Mouse (Mus musculus): ENCODE data around the gene Npm3.
A peak's percentile ranks its signal among the peaks of the same experiment; 100 is the strongest.

Gene Npm3

GRCm38 (mm10) chr19:45749243-45750043 is at the start of gene Npm3:
Gene Npm3, minus strand, starts transcription at chr19:45749591.
- DNase-seq, result peak; percentile 91

DNA sequence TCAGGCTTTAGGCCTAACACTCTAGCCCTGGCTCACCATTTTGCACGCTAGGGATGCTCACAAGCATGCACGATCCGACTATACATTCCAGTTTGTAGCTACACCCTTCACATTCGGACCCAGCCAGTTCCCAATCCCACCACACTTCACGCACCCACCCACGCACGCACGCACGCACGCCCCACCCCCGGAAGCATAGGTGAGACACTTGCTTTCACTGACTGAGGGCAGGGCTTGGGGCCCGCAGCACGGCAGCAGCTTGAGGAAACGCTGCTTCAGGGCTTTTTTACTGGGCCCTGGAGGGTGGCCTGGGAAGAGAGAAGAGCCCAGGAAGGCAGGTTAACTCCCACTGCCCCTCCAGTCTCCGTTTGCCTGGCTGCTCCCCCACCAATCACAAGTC is 47.5 kb upstream of the Npm3 start:
- DNase-seq, result no peak

- peak; percentile 75 for DNase-seq
Measured at GRCm38 (mm10) chr19:45796061-45796556, 46.7 kb upstream of the Npm3 start.

DNA sequence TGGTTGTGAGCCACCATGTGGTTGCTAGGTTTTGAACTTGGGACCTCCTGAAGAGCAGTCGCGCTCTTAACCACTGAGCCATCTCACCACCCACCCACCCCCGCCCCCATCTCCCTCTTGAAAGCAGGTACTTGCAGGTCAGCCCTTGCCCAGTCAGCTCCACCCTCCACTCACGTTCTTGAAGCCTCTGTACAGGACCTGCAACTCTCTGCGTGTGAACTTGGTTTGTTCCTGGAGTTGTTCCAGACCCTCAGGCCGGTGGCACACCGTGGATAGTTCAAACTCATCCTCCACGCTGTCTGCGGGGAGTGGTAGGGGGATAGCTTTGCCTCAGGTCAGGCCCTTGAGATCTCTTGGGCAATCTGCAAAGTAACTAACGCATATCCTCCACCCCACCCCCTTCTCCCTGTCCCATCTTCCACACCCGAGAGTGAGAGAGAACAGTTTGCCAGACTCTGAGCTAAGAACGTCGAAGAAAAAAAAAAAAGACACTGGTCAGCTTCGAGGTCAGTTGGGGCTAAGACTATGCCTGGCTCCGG is 46.1 kb upstream of the Npm3 start:
- DNase-seq, result no peak

- no peak for DNase-seq
Measured at GRCm38 (mm10) chr19:45794718-45795117, 45.3 kb upstream of the Npm3 start.

GRCm38 (mm10) chr19:45792404-45792803 is 43.0 kb upstream of the Npm3 start:
- DNase-seq, result no peak

- DNase-seq, result peak; percentile 84
Measured at GRCm38 (mm10) chr19:45789888-45790874, 40.8 kb upstream of the Npm3 start.

GRCm38 (mm10) chr19:45789365-45789764 is 40.0 kb upstream of the Npm3 start:
- no peak for DNase-seq

- DNase-seq, result no peak
Measured at GRCm38 (mm10) chr19:45788337-45788736, 38.9 kb upstream of the Npm3 start.

DNA sequence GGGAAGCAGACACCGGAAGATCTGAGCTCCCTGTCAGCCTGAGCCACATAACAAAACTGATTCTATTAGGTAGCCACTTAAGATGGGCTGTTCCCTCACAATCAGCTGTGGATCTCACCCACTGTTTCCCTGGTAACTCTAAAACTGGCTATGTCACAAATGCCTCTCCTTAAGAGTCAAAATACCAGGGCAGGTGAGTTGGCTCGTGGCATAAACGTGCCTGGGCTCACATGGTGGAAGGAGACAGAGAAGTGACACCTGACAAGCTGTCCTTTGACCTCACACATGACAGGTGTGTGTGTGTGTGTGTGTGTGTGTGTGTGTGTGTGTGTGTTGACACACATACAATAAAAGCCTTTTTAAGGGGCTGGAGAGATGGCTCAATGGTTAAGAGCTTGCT is 38.1 kb upstream of the Npm3 start:
- no peak for DNase-seq

- no peak for DNase-seq
Measured at GRCm38 (mm10) chr19:45785470-45785869, 36.1 kb upstream of the Npm3 start.

- no peak for DNase-seq
Measured at GRCm38 (mm10) chr19:45783933-45784576, 34.7 kb upstream of the Npm3 start.

DNA sequence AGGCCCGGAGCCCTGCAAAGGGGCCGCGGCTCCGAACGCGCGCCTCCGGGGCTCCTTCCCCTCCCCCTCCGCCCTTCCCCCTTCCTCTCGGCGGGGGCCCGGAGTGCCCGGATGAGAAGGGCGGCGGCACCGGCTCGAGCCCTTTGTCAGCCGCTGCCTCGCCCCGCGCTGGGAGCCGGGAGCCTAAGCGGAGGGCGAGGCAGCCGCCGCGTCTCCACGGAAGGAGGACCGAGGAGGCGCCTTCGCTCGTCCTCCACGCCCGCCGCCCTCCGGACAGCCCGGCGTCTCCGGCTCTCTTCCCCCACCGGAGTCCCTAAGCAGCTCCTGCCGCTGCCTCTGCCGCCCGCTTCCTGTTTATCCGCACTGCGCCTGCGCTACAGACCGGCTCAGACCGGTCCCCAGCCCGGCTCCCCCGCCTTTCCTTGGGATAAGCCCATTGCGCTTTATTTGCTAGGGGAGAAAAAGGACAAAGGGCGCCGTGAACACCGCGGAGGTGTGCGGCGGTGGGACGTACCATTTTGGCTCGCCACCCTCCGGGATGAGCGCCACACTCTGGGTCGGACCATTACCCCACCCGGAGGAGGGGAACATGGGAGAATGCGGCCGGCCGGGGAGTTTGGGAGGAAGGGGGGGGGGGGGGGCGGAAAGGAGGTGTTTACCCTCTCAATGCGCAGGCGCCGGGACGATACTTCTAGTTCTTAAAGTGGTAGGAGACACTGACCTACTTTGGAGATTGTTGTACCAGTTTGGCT is 34.0 kb upstream of the Npm3 start, which contains the start of gene Mgea5:
TSS of gene Mgea5 (minus strand) at position 657 of the 752 bp plus-strand sequence.
- DNase-seq, result peak; percentile 98

DNA sequence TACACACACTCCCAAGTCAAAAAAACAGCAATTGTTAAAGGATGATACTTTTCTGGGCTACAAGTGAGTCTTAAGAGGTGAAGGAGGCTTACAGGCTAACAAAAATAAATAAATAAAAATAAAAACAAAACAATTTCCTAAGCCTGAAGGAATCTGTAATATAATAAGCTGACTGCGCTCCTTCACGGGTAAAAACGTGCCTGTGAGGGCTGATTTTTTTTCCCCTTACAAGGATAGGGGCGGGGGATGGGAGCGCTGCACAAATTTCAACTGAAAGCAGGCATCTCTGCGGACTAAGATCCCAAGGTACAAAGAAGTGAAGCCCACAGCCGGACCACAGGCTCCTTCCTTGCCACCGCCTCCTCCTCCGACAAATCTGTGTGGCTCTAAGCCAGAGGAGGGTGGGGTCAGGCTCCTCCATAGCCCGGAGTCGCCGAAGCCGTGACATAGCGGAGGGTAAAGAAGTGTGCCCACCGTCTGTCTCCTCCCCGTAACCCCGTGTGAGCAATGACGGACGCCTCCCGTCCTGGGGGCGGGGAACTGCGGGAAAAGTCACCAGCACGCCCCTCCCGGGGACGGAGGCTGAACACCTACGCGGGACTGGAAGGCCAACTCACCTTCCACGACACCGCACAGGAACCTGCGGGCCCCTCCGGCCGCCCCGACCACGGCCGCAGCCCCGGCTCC is 33.1 kb upstream of the Npm3 start:
- peak; percentile 82 for DNase-seq

GRCm38 (mm10) chr19:45781676-45782075 is 32.3 kb upstream of the Npm3 start:
- DNase-seq, result no peak

DNA sequence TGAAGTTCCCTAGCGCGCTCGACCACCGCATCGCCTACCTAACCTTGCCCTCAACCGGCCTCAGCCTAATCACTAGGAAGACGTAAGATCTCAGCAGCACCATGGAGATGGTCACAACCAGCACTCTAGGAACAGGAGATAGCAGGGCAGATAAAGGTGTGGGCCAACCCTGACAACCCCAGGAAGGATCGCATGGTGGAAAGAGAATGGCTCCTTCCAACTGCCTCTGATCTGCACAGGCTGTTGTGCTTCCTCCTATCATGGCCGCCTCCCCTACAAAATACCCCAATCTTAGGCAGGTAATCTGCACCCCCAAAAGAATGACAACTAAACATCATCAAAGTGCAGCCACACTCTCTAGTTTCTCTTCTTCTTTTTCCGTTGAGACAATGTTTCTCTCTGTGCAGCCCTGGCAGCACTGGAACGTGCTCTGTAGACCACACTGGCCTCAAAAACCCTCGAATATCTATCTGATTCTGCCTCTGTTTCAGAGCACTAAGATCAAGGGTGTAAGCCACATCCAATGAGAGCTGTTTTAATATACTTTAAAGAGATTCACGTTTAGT is 31.0 kb upstream of the Npm3 start:
- no peak for DNase-seq

GRCm38 (mm10) chr19:45775486-45775885 is 26.1 kb upstream of the Npm3 start:
- DNase-seq, result no peak

DNA sequence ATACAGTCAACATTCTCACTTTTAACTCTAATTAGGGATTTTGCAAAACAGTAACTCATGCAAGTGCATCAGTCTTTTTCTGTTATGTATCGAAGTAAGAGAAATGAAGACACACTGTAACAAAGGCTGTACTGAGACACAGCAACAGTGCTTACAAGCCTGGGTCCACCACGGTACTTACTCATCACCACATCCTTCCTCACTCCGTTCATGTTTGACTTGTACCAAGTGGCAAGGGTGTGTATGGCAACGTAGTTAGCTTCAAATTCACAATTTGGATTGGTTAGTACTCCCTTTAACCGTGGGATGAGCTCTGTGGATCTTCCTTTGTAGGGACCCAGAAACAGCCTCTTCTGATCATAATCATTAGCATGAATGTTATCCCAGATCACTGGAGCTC is 22.1 kb upstream of the Npm3 start:
- DNase-seq, result no peak

GRCm38 (mm10) chr19:45760810-45761209 is 11.4 kb upstream of the Npm3 start:
- DNase-seq, result no peak

GRCm38 (mm10) chr19:45758671-45759070 is 9.3 kb upstream of the Npm3 start:
- DNase-seq, result no peak

DNA sequence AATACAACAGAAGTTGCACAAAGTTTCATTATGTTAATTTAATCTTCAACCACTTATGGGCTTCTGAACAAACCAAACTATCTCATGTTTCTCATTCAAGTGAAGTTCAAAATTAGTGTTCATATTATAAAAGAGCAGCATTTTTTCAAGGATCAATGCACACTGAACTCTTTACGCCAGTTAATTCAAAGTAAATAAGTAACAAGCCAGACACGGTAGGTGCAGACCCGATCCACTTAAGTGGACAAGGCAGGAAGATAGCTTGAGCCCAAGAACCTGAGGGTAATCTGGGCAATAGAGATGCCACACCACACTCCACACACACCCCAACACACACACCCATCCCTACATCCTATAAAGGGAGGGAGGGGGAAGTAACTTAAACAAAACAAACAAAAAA is 4.2 kb upstream of the Npm3 start:
- no peak for DNase-seq
